Mouse (Mus musculus): ENCODE measurements around the gene Tlx1.

The Tlx1 gene

GRCm38 (mm10) chr19:45150490-45151181, at the start of gene Tlx1:
Gene Tlx1, plus strand, starts transcription at chr19:45150680.
- DNase-seq (ENCODE audit: low spot score in 2 of 2), result no peak

GRCm38 (mm10) chr19:45105591-45105990, 44.9 kb upstream of the Tlx1 start:
- no peak for DNase-seq (ENCODE audit: low spot score in 2 of 2)

GRCm38 (mm10) chr19:45106689-45107088, 43.8 kb upstream of the Tlx1 start:
- DNase-seq (ENCODE audit: low spot score in 2 of 2), result no peak

- no peak for DNase-seq (ENCODE audit: low spot score in 2 of 2)
Observed at GRCm38 (mm10) chr19:45110681-45111080, 39.8 kb upstream of the Tlx1 start.

- no peak for DNase-seq (ENCODE audit: low spot score in 2 of 2)
Observed at GRCm38 (mm10) chr19:45112444-45112843, 38.0 kb upstream of the Tlx1 start.

- no peak for DNase-seq (ENCODE audit: low spot score in 2 of 2)
Observed at GRCm38 (mm10) chr19:45113791-45114460, 36.6 kb upstream of the Tlx1 start.

GRCm38 (mm10) chr19:45114772-45115171, 35.7 kb upstream of the Tlx1 start:
- no peak for DNase-seq (ENCODE audit: low spot score in 2 of 2)

- DNase-seq (ENCODE audit: low spot score in 2 of 2), result peak in 1 of 2 experiments; percentile 11
Observed at GRCm38 (mm10) chr19:45116798-45117197, 33.7 kb upstream of the Tlx1 start.

- peak in 1 of 2 experiments; percentile 32 for DNase-seq (ENCODE audit: low spot score in 2 of 2)
Observed at GRCm38 (mm10) chr19:45131966-45132628, 18.4 kb upstream of the Tlx1 start.

GRCm38 (mm10) chr19:45142531-45142930, 7.9 kb upstream of the Tlx1 start:
- no peak for DNase-seq (ENCODE audit: low spot score in 2 of 2)

GRCm38 (mm10) chr19:45143214-45143895, 7.1 kb upstream of the Tlx1 start:
- DNase-seq (ENCODE audit: low spot score in 2 of 2), result no peak

- DNase-seq (ENCODE audit: low spot score in 2 of 2), result no peak
Observed at GRCm38 (mm10) chr19:45147071-45147470, 3.4 kb upstream of the Tlx1 start.

- no peak for DNase-seq (ENCODE audit: low spot score in 2 of 2)
Observed at GRCm38 (mm10) chr19:45151361-45152182, 1.1 kb downstream of the Tlx1 start.

- no peak for DNase-seq (ENCODE audit: low spot score in 2 of 2)
Observed at GRCm38 (mm10) chr19:45152183-45152650, 1.7 kb downstream of the Tlx1 start.

- DNase-seq (ENCODE audit: low spot score in 2 of 2), result no peak
Observed at GRCm38 (mm10) chr19:45153311-45154058, 3.0 kb downstream of the Tlx1 start.

- DNase-seq (ENCODE audit: low spot score in 2 of 2), result no peak
Observed at GRCm38 (mm10) chr19:45154059-45154386, 3.5 kb downstream of the Tlx1 start.

GRCm38 (mm10) chr19:45154521-45154920, 4.0 kb downstream of the Tlx1 start:
- no peak for DNase-seq (ENCODE audit: low spot score in 2 of 2)

- no peak for DNase-seq (ENCODE audit: low spot score in 2 of 2)
Observed at GRCm38 (mm10) chr19:45155141-45155790, 4.8 kb downstream of the Tlx1 start.

GRCm38 (mm10) chr19:45155791-45156186, 5.3 kb downstream of the Tlx1 start:
- no peak for DNase-seq (ENCODE audit: low spot score in 2 of 2)

- no peak for DNase-seq (ENCODE audit: low spot score in 2 of 2)
Observed at GRCm38 (mm10) chr19:45156381-45156780, 5.9 kb downstream of the Tlx1 start.

Data from heart, adult 9 months (tissue).